Mouse (Mus musculus): ENCODE results near the gene Srgap2. TPM values are rescaled to one million over a fixed set of nuclear protein-coding genes. Genes with fewer than 3 reads are reported as not detected.
"Not testable (repeated sequence)": the region's sequence is repeated elsewhere in the genome, so short reads cannot be mapped to it uniquely, and the experiment has no call there.

Srgap2 gene
- total RNA-seq, 2 experiments from 2014 or later = 83.4 to 92.0 TPM

GRCm38 (mm10) chr1:131335604-131336003 is 191.5 kb downstream of the Srgap2 start:
- Histone ChIP-seq H3K4me3 (no peak overlapping the region), H3K27ac (no peak overlapping the region)
- no peak for TF ChIP-seq CTCF (conservative IDR thresholded peaks at IDR 0.05)
- no peak for DNase-seq (ENCODE audit: low spot score in 2 of 2)

- DNase-seq (ENCODE audit: low spot score in 2 of 2) = no peak
- no peak for TF ChIP-seq CTCF (conservative IDR thresholded peaks at IDR 0.05)
- H3K4me3 ChIP-seq = no peak overlapping the region
- H3K27ac ChIP-seq = no peak overlapping the region
Observed at GRCm38 (mm10) chr1:131331180-131331579, 196.0 kb downstream of the Srgap2 start.

GRCm38 (mm10) chr1:131329093-131329492 is 198.1 kb downstream of the Srgap2 start:
- not testable (repeated sequence) for H3K27ac ChIP-seq; DNase-seq (ENCODE audit: low spot score in 2 of 2); H3K4me3 ChIP-seq
- TF ChIP-seq CTCF (conservative IDR thresholded peaks at IDR 0.05) = peak; percentile 60

DNA sequence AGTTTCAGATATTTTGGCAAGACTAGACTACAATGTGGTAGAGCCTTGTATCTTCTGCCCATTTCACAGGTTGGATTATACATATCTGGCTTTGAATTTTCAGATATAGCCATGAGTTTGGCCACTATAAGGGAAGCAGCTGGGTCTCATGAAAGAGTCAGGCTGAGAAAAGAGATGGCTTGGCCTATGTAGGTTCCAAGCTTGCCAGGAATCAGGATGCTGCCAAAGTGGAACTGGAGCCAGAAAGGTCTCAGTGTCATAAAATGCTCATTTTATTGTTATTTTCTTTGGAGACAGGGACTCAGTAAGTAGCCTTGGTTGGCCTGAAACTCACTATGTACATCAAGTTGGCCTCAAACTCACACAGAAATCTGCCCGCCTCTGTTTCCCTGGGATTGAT is 200.0 kb downstream of the Srgap2 start:
- H3K4me3 ChIP-seq = no peak overlapping the region
- H3K27ac ChIP-seq = no peak overlapping the region
- DNase-seq (ENCODE audit: low spot score in 2 of 2) = no peak
- no peak for TF ChIP-seq CTCF (conservative IDR thresholded peaks at IDR 0.05)

DNA sequence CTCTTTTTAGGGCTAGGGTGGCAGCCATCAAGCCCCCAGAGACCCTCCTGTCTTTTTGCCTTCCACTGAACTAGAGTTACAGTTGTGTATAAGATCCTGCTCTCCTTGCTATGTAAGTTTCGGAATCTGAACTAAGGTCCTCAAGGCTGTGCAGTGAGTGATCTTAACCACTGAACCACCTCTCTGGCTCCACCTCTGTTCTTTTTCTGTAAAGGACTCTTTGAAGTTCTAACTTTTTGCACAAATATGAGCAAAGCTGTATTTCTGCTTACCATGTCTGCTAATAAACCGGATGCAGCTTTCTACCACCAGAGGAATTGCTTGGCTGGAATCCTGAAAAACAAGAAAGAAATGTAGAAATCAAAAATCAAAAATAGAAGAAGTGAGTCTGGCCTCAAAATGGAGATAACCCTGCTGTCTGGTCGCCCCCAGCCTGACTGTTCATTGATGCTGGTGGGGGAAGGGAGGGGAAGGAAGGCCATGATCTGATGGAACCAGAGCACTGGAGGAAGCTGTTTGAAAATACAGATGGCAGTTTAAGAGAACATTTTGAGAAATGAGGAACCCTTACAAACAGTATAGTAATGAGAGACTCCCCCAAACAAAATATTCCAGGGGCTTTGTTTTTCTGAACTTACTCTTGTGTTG is 202.2 kb downstream of the Srgap2 start:
- DNase-seq (ENCODE audit: low spot score in 2 of 2) = no peak
- no peak overlapping the region for H3K27ac ChIP-seq
- H3K4me3 ChIP-seq = no peak overlapping the region
- no peak; the same call in 1 of the 2 replicates for TF ChIP-seq CTCF (conservative IDR thresholded peaks at IDR 0.05)

GRCm38 (mm10) chr1:131319598-131320330 is 207.4 kb downstream of the Srgap2 start:
- no peak for DNase-seq (ENCODE audit: low spot score in 2 of 2)
- Histone ChIP-seq H3K4me3 (no peak overlapping the region), H3K27ac (no peak overlapping the region)
- peak; percentile 63 for TF ChIP-seq CTCF (conservative IDR thresholded peaks at IDR 0.05)

DNA sequence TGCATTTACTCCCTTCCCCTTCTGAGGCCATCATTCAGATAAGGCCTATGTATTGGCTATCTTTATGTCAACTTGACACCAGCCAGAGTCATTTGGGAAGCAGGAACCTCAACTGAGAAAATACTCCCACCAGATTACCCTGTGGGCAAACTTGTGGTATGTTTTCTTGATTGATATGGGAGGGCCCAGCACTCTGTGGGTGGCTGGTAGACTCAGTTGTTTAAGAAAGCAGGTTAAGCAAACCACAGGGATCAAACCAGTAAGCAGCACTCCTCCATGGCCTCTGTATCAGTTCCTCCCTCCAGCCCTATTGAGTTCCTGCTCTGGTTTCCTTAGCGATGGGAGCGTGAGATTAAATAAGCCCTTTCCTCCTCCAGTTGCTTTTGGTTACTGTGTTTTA is 208.8 kb downstream of the Srgap2 start:
- DNase-seq (ENCODE audit: low spot score in 2 of 2) = no peak
- no peak for TF ChIP-seq CTCF (conservative IDR thresholded peaks at IDR 0.05)
- H3K27ac ChIP-seq = no peak overlapping the region
- no peak overlapping the region for H3K4me3 ChIP-seq

- H3K4me3 ChIP-seq = no peak overlapping the region
- no peak for TF ChIP-seq CTCF (conservative IDR thresholded peaks at IDR 0.05)
- H3K27ac ChIP-seq = no peak overlapping the region
- DNase-seq (ENCODE audit: low spot score in 2 of 2) = no peak
Observed at GRCm38 (mm10) chr1:131317625-131318024, 209.5 kb downstream of the Srgap2 start.

GRCm38 (mm10) chr1:131311284-131311683 is 215.9 kb downstream of the Srgap2 start:
- DNase-seq (ENCODE audit: low spot score in 2 of 2) = no peak
- Histone ChIP-seq H3K27ac (no peak overlapping the region), H3K4me3 (no peak overlapping the region)
- no peak for TF ChIP-seq CTCF (conservative IDR thresholded peaks at IDR 0.05)

DNA sequence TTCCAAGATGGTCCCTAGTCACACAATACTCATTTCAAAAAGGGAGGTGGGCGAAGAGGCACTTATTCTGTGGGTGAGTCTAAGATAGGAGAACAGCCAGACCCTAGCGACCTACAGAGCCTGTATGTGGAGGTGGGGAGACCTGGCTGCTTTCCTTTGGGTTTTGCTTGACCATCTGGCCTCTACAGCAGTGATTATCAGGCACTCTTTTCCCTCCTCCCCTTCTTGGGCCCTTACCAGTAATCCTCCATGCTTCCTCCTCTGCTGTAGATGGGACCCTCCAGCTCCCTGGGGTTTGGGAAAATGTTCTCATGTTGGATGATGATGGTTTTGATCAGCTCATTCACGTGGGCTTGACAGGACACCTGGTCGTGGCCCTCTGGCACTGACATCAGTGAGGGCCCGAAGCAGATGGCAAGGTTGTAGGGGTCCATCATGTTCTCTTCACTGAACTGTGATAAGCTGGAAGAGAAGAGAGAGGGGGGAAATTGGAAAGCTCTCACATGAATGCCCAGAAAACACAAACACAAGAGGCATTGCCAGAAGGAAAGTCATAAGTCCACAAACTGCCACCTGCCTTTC is 216.8 kb downstream of the Srgap2 start:
- no peak overlapping the region for H3K27ac ChIP-seq

DNA sequence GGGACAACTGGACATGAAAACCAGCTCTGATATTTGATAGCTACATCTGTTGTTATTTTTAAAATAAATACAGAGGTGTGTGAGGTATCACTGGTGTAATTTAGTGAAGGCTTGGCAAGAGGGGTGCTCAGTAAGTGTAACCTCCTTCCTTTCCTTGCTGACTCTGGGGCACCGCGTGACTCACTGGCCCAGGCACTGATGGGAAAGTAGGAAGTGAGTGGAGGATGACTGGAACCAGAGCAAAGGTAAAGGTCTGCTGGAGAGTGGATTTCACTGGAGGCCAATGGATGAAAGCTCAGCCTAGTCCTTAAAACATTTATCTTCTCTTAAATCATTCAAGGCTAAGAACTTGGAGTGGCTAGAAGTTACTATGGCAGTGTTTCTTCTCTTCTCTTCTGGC is 226.4 kb downstream of the Srgap2 start:
- DNase-seq (ENCODE audit: low spot score in 2 of 2) = no peak
- no peak for TF ChIP-seq CTCF (conservative IDR thresholded peaks at IDR 0.05)
- H3K4me3 ChIP-seq = no peak overlapping the region
- peak overlapping the region; percentile 54; the same call in 1 of the 2 replicates for H3K27ac ChIP-seq

More for the DNA sequence above, 216.8 kb downstream of the Srgap2 start:
- no peak overlapping the region for H3K4me3 ChIP-seq
- DNase-seq (ENCODE audit: low spot score in 2 of 2) = no peak
- TF ChIP-seq CTCF (conservative IDR thresholded peaks at IDR 0.05) = no peak

- peak in 1 of 2 experiments; percentile 35 for DNase-seq (ENCODE audit: low spot score in 2 of 2)
- Histone ChIP-seq H3K4me3 (no peak overlapping the region), H3K27ac (peak overlapping the region; percentile 54; the same call in 1 of the 2 replicates)
- no peak for TF ChIP-seq CTCF (conservative IDR thresholded peaks at IDR 0.05)
Observed at GRCm38 (mm10) chr1:131299788-131300187, 227.4 kb downstream of the Srgap2 start.

- Histone ChIP-seq H3K4me3 (no peak overlapping the region), H3K27ac (peak overlapping the region; percentile 54; the same call in 1 of the 2 replicates)
- no peak for TF ChIP-seq CTCF (conservative IDR thresholded peaks at IDR 0.05)
- DNase-seq (ENCODE audit: low spot score in 2 of 2) = no peak
Observed at GRCm38 (mm10) chr1:131299240-131299639, 227.9 kb downstream of the Srgap2 start.
